Mouse (Mus musculus): ENCODE data around the gene Selplg. TPM values are rescaled to one million over a fixed set of nuclear protein-coding genes. Genes with fewer than 3 reads are reported as not detected.

Selplg gene
- 10 to 100 TPM in 25 of 26 experiments, 1 to 10 TPM in 1; 9.5 to 58.4 (median 29.4) TPM for total RNA-seq (2018; cell fraction: chromatin; rRNA removed)
- 100 to 1,000 TPM; 179 to 314 (median 239) TPM for total RNA-seq (2018; cell fraction: cytosol; rRNA removed)
- total RNA-seq (2018; cell fraction: nucleus; rRNA removed), result 100 to 1,000 TPM in 18 of 26 experiments, 10 to 100 TPM in 8; 65.8 to 235 (median 131) TPM
- 139 to 375 TPM (median 273 TPM) in 3 replicates for polyA plus RNA-seq (2018)

DNA sequence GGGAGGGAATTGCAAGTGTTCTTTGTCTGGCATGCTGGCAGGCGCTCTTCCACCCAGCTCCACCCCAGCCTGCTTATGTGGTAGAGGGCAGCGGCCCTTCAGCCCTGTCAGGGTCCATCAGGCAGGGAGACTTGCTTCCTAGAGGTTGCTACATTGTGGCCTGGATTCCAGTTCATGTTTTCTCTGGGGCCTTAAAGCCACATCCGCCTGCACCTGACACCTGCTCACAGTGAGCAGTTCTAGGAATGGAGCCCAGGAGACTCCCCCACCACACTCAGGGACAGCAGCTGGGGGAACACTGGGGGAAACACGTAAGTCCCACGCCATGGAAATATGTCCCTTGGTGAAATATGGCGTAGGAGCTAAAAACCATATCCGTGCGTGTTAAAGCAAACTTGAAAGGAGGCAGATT is at the start of gene Selplg:
TSS of gene Selplg (minus strand) at position 155 of the 412 bp plus-strand sequence.
- Histone ChIP-seq H3K27ac (no peak within 1 kb of the TSS), H3K4me3 (ENCODE audit: inconsistent target) (no peak within 1 kb of the TSS), H3K79me2 (ENCODE audit: inconsistent target) (peaks cover 29% of the 10 kb centered on the region), H3K36me3 (ENCODE audit: inconsistent target) (no peaks in the 10 kb centered on the region)
- 78% methylated on average over 8 of the region's 8 CpGs for WGBS (ENCODE audit: missing documents)

DNA sequence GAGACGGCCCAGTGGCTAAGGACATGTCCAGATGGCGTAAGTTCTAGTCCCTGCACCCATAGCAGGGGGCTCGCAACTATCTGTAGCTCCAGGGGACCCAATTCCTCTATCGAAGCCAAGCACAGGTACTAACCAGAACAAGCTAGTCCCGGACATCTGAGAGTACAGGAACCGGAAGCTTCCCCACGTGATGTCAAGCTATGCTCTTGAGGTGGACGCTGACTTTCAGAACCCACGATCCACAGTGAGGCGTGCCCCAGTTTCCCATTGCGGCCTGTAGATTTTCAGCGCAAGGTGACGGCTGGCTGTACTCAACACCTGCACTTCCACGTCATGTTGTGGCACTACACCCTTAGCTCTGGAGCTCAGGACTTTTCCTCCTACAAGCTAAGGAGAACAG is 48.7 kb upstream of the Selplg start:
- peaks cover 100% of the 10 kb centered on the region for H3K79me2 ChIP-seq (ENCODE audit: inconsistent target)
- H3K4me3 ChIP-seq (ENCODE audit: inconsistent target), result no peak overlapping the region
- 95% methylated on average over 14 of the region's 14 CpGs for WGBS (ENCODE audit: missing documents)
- no peak overlapping the region for H3K27ac ChIP-seq
- peaks cover 49% of the 10 kb centered on the region for H3K36me3 ChIP-seq (ENCODE audit: inconsistent target)

DNA sequence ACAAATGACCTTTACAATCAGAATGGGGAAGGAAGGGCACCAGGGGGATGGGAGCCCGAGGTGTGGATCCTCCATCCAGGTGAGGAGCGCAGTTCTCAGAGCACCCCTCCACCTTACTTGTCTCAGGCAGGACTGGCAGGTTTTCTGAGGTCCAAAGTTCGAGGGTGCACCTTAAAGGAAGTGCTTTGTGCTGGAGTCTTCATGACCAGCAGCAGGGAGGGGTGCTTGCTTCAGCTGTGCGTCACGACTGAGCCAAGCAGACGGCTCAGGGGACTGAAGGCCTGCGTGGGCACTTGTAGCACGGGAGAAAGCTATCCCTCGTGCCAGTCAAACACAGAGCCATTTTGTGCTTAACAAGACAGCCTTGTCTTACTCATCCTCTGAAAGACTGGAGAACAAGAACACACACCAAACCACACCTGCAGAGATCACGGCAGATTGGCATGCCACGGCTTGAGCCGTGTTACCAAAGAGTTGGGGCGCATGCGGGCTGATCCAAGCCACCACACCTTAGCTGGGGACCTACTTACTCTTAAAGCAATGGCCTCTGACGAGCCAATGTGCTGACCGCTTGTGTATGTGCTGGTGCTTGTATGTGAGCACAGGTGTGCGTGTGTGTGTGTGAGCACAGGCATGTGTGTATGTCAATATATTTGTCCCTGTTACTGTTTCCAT is 46.6 kb upstream of the Selplg start:
- WGBS (ENCODE audit: missing documents), result 88% methylated on average over 15 of the region's 17 CpGs

DNA sequence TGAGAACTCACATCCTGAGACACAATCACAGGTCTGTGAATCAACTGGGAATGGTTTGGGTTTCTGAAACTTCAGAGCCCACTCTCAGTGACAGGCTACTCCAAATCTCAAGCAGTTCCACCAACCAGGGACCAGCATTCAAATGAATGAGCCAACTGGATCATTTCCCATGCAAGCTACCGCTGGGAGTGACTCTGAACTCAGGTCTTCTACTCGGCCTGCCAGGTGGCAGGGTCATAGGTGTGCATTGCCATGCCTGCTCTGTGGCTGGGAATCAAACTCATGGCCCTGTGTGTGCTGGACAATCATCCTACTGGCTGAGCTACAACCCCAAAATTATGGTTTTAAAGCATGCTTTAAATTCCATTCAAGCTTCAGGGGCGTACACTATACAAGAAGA is 45.1 kb upstream of the Selplg start:
- Histone ChIP-seq H3K27ac (no peak overlapping the region), H3K79me2 (ENCODE audit: inconsistent target) (peaks cover 98% of the 10 kb centered on the region), H3K36me3 (ENCODE audit: inconsistent target) (peaks cover 61% of the 10 kb centered on the region), H3K4me3 (ENCODE audit: inconsistent target) (no peak overlapping the region)
- WGBS (ENCODE audit: missing documents), result 98% methylated on average over 3 of the region's 3 CpGs

More for the DNA sequence above, 46.6 kb upstream of the Selplg start:
- Histone ChIP-seq H3K36me3 (ENCODE audit: inconsistent target) (peaks cover 61% of the 10 kb centered on the region), H3K79me2 (ENCODE audit: inconsistent target) (peaks cover 100% of the 10 kb centered on the region), H3K4me3 (ENCODE audit: inconsistent target) (no peak overlapping the region), H3K27ac (no peak overlapping the region)

DNA sequence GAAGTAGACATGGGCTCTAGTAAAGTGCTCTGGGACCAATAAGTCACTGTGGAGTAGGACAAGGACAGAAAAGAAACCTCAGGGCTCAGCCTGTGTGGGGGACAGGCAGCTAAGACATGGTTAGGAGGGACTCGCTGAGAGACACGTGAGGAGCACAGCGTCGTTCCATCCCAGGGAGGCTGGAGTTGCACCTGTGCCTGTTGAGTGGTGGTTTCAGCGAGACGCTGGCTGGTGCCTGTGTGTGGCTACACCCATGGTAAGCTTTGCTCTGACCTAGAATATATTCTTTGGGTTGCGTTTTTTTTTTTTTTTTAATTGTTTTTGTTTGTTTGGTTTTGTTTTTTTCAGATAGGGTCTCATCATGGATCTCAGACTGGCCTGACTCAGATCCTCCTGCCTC is 43.7 kb upstream of the Selplg start:
- Histone ChIP-seq H3K79me2 (ENCODE audit: inconsistent target) (peaks cover 98% of the 10 kb centered on the region), H3K27ac (no peak overlapping the region), H3K4me3 (ENCODE audit: inconsistent target) (no peak overlapping the region), H3K36me3 (ENCODE audit: inconsistent target) (peaks cover 50% of the 10 kb centered on the region)
- 94% methylated on average over 7 of the region's 7 CpGs for WGBS (ENCODE audit: missing documents)

DNA sequence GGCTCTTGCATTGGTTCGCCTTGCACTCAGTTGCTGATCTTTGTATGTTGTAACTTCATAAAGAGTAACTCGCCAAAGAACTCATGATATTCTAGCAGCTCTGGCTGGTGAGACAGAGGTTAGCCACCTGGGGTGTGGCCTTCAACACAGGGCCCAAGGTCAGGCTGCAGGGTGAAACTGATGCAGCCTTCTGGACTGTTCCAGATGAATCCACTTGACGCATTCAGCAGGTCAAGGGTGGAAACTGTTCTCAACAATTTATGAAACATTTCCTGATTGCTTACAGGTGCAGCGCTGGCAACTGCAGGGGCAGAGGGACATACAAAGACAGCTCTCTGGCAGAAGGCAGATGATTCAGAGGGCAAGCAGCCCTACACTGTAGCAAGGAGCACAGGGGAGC is 43.2 kb upstream of the Selplg start:
- Histone ChIP-seq H3K27ac (no peak overlapping the region), H3K4me3 (ENCODE audit: inconsistent target) (no peak overlapping the region), H3K36me3 (ENCODE audit: inconsistent target) (peaks cover 45% of the 10 kb centered on the region), H3K79me2 (ENCODE audit: inconsistent target) (peaks cover 98% of the 10 kb centered on the region)
- WGBS (ENCODE audit: missing documents), result 100% methylated on average over 3 of the region's 4 CpGs

DNA sequence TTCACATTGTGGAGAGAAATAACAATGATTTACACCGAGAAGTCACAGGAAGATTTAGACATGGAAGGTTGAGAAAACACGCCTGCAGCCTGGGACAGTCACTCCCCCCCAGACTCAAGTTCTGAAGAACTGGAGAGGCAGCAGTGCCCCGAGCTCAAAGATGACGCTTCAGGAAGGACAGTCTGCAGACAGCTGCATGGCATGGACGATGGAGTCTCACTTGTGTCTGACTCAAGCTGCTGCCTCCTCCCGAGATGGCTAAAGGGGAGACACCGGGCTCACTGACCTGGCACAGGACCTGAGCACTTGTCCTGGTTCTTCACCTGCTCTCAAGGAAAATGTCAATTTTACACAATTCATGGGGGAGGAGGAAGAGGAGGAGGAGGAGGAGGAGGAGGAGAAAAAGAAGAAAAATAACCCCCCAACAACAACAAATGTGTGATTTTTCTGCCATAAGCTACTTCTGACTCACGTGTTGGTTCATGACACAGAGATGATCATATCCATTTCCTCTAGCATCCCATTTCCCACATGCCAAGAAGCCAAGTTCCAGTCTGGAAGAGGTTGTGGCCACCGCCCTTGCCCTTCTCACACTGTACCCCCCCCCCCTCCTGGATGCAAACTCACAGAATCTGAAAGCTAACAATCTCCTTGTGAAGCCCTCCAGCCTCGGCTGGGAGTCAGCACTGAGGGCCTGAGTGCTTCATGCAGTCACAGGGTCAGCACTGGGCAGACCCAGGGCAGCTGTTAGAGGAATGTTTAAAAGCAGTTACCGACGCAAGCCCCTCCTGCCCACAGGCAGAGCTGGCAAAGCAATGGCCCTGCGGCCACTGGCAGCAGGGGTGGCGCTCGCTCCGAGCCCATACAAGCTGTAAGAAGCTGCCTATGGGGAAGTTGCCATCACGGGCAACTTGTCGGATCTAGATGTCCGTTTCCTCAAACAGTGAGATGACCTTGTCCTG is 41.9 kb upstream of the Selplg start:
- Histone ChIP-seq H3K4me3 (ENCODE audit: inconsistent target) (no peak overlapping the region), H3K27ac (peak overlapping the region; percentile 94), H3K36me3 (ENCODE audit: inconsistent target) (peaks cover 32% of the 10 kb centered on the region), H3K79me2 (ENCODE audit: inconsistent target) (peaks cover 98% of the 10 kb centered on the region)
- WGBS (ENCODE audit: missing documents), result 91% methylated on average over 19 of the region's 19 CpGs

DNA sequence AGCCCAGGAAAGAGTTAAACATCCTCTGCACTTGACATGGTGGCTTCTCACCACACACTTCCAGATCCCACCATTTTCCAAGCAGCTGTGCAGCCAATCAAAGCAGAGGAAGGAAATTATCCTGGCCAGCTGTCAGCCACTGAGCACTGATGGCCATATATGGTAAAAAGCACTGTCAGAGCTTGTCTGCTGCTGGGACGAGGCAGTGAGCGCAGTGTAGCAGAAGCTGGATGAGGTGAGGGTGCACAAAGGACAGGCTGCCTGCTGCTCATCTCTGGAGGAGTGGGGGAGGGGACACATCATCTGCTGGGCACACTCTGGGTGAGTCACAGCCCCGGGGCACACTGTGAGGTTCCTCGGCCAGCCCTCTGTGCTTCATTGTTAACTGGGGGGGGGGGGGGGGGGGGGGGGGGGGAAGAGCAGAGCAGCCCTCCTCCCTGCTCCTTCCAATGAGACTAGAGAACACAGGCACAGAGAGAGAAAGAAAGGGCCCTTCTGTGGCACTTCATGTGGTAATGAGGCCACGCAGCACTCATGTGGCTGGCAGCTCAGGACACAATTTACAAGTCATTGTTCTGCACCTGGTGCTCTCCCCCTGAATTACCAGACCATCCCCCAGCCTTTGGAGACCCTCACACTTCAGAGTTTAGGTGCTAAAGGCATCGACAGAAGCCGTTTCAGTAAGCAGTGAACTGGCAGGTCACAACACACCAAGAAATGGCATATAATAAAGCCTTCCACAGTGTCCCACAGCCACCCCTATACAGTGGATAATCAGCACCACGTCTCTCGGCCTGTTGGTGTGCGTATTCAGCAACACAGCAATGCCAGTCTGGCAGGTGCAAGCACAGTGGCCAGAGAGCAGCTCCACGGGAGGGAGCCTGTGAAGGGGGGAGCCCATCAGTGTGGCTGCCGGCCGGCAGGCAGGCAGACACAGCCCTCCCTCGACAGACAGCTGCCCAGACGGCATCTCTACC is 40.8 kb upstream of the Selplg start:
- WGBS (ENCODE audit: missing documents), result 76% methylated on average over 10 of the region's 15 CpGs
- H3K79me2 ChIP-seq (ENCODE audit: inconsistent target), result peaks cover 98% of the 10 kb centered on the region
- peak overlapping the region; percentile 94 for H3K27ac ChIP-seq
- H3K36me3 ChIP-seq (ENCODE audit: inconsistent target), result peaks cover 25% of the 10 kb centered on the region
- H3K4me3 ChIP-seq (ENCODE audit: inconsistent target), result no peak overlapping the region

DNA sequence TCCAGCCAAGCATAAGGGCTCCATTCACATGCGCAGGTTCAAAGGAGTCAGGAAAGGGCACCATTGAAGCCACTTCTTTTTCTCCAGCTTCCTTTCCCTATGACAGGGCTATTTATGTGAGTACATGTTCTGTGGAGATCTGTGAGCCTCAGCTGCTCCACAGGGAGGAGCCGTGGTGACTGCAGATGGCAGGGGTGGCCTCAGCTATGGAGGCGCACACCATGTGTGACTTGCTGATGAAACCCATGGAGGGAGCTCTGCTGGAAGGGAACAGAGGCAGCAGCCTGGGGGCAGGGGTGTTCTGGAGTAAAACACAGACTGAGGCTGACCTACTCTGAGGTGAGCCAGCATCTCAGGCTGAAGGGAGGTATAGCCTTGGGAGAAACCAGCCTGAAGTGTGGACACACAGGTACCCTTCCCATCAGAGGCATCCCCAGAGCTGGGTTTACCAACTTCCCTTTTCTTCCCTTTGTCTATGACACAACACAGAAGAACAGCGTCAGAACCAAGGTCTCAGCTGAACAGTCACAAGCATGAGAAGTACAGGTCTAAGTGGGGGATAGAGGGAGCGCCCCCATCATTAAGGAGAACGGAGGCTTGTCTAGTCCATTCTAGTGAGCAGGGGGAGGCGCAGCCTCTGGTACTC is 39.6 kb upstream of the Selplg start:
- H3K79me2 ChIP-seq (ENCODE audit: inconsistent target), result peaks cover 98% of the 10 kb centered on the region
- H3K27ac ChIP-seq, result peak overlapping the region; percentile 94
- WGBS (ENCODE audit: missing documents), result 54% methylated on average over 6 of the region's 7 CpGs
- H3K4me3 ChIP-seq (ENCODE audit: inconsistent target), result no peak overlapping the region
- peaks cover 21% of the 10 kb centered on the region for H3K36me3 ChIP-seq (ENCODE audit: inconsistent target)

- Histone ChIP-seq H3K36me3 (ENCODE audit: inconsistent target) (peaks cover 16% of the 10 kb centered on the region; the same call in 1 of the 2 replicates), H3K27ac (peak overlapping the region; percentile 94), H3K4me3 (ENCODE audit: inconsistent target) (no peak overlapping the region), H3K79me2 (ENCODE audit: inconsistent target) (peaks cover 98% of the 10 kb centered on the region)
- 47% methylated on average over 21 of the region's 21 CpGs for WGBS (ENCODE audit: missing documents)
Measured at GRCm38 (mm10) chr5:113870393-113871040, 38.1 kb upstream of the Selplg start.

- peaks cover 25% of the 10 kb centered on the region for H3K36me3 ChIP-seq (ENCODE audit: inconsistent target)
- no peak overlapping the region for H3K27ac ChIP-seq
- no peak overlapping the region for H3K4me3 ChIP-seq (ENCODE audit: inconsistent target)
- WGBS (ENCODE audit: missing documents), result 20% methylated on average over 10 of the region's 11 CpGs
- H3K79me2 ChIP-seq (ENCODE audit: inconsistent target), result peaks cover 98% of the 10 kb centered on the region
Measured at GRCm38 (mm10) chr5:113869132-113869531, 36.7 kb upstream of the Selplg start.

DNA sequence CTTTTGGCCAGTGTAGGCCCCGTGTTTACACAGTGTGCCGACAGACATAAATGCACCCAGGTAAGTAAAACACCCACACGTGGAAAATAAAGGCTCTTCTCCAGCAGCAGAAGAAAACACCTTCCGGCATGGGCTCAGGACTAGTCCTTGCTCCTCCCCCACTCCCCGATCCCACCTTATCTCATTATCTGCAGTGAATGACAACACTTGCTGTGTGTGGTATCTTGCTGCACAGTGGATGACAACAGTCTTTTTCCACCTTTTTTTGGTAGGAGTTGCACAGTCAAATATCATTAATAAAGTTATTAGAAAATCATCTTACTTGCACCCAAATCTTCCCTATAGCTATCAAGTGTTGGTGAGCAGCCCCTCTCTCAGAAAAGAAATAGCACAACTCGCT is 32.5 kb upstream of the Selplg start:
- Histone ChIP-seq H3K36me3 (ENCODE audit: inconsistent target) (peaks cover 49% of the 10 kb centered on the region), H3K79me2 (ENCODE audit: inconsistent target) (peaks cover 100% of the 10 kb centered on the region), H3K4me3 (ENCODE audit: inconsistent target) (no peak overlapping the region), H3K27ac (no peak overlapping the region)
- 94% methylated on average over 6 of the region's 6 CpGs for WGBS (ENCODE audit: missing documents)

GRCm38 (mm10) chr5:113863994-113864393 is 31.6 kb upstream of the Selplg start:
- H3K36me3 ChIP-seq (ENCODE audit: inconsistent target), result peaks cover 49% of the 10 kb centered on the region
- peaks cover 100% of the 10 kb centered on the region for H3K79me2 ChIP-seq (ENCODE audit: inconsistent target)
- H3K4me3 ChIP-seq (ENCODE audit: inconsistent target), result no peak overlapping the region
- 98% methylated on average over 12 of the region's 12 CpGs for WGBS (ENCODE audit: missing documents)
- H3K27ac ChIP-seq, result no peak overlapping the region

Measured in macrophage (primary cell).